Mouse (Mus musculus): Measurements from ENCODE around the gene Tmem59l. TPM values are rescaled to one million over a fixed set of nuclear protein-coding genes. Genes with fewer than 3 reads are reported as not detected.

Tmem59l gene
- polyA plus RNA-seq, 1 experiment: 62.6 TPM

DNA sequence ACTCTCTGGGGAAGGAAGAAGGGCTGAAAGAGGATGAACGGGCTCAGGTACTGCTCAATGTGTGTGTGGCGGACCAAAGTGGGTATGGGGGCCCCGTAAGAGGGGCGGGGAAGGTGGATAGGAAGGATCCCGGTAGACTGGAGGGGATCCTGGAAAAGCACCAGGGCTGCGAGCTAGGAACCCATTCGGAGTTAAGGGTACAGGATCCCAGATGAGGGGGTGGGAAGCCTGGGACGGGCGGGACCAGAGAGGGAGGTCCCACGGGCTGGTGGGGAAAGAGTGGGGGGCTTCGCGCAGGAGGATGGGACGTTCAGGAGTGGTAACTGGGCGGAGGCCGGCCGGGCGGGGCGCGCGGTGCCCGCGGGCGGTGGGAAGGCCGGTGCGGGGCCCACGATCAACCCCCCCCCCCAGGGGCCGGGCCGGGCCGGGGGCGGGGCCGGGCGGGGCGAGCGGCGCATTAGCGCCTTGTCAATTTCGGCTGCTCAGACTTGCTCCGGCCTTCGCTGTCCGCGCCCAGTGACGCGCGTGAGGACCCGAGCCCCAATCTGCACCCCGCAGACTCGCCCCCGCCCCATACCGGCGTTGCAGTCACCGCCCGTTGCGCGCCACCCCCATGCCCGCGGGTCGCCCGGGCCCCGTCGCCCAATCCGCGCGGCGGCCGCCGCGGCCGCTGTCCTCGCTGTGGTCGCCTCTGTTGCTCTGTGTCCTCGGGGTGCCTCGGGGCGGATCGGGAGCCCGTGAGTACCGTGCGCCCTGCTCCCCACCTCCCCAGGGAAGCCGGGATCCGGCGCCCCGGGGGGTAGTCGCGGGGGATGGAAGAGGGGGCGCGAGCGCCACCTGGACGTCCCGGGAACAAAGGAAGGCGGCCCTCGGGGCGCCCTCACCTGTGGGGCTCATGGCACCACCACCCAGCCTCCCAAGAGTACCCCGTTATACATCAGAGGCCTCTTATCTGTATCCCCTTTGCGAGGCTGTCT is 5.8 kb upstream of the Tmem59l start, which contains the start of gene Crlf1:
Gene Crlf1 (plus strand): TSS at position 495 of the 977 bp plus-strand sequence.
- Histone ChIP-seq H3K27me3 (ENCODE audit: control insufficient read depth, insufficient read depth, low read length) (peaks cover 3% of the 10 kb centered on the region), H3K27ac (ENCODE audit: control insufficient read depth, insufficient read depth, low read depth, low read length) (no peak within 1 kb of the TSS), H3K4me3 (ENCODE audit: control insufficient read depth, low read depth, low read length) (peak within 1 kb of the TSS; percentile 54), H3K4me1 (ENCODE audit: control insufficient read depth, insufficient read depth, low read length) (peaks cover 52% of the 10 kb centered on the region), H3K36me3 (ENCODE audit: control insufficient read depth, insufficient read depth, low read length) (no peaks in the 10 kb centered on the region)
- TF ChIP-seq POLR2A (IDR thresholded peaks at IDR 0.05; ENCODE audit: control insufficient read depth, low read depth, low read length): no peak
- no peak for TF ChIP-seq CTCF (IDR thresholded peaks at IDR 0.05; ENCODE audit: control insufficient read depth, insufficient read depth, insufficient replicate concordance, low read depth, low read length)

DNA sequence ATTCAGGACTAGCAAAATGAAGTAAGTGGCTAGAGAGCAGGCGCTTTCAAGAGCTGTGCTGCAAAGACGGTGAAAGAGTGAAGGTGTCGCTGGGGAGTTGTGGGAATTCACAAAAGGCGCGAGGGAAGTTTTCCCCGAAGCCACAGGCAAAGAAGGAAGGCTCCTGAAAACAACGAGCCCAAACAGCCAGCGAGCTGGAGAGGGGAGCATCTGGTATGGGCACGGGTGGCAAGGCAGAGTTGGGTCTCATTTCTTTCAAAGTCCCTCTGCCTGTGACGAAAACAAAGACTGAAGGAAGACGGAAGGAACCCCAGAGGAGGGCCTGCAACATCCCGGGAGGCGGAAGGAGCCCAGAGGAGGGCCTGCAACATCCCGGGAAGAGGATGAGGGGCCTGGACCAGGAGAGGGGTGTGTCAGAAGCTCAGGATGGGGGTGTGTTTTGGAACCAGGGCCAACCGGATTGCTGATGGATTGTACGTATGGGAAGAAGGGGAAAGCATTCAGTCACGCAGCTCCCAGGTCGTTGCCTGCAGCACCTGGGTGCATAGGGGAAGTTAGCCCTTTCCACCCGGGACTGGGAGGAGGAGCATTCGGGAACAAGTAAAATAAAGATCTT is 3.8 kb upstream of the Tmem59l start:
- Histone ChIP-seq H3K27me3 (ENCODE audit: control insufficient read depth, insufficient read depth, low read length) (peaks cover 3% of the 10 kb centered on the region), H3K36me3 (ENCODE audit: control insufficient read depth, insufficient read depth, low read length) (no peaks in the 10 kb centered on the region), H3K4me3 (ENCODE audit: control insufficient read depth, low read depth, low read length) (peak overlapping the region; percentile 54), H3K4me1 (ENCODE audit: control insufficient read depth, insufficient read depth, low read length) (peaks cover 62% of the 10 kb centered on the region), H3K27ac (ENCODE audit: control insufficient read depth, insufficient read depth, low read depth, low read length) (no peak overlapping the region; the same call in 1 of the 2 replicates)
- TF ChIP-seq POLR2A (IDR thresholded peaks at IDR 0.05; ENCODE audit: control insufficient read depth, low read depth, low read length) (no peak), CTCF (IDR thresholded peaks at IDR 0.05; ENCODE audit: control insufficient read depth, insufficient read depth, insufficient replicate concordance, low read depth, low read length) (no peak)

DNA sequence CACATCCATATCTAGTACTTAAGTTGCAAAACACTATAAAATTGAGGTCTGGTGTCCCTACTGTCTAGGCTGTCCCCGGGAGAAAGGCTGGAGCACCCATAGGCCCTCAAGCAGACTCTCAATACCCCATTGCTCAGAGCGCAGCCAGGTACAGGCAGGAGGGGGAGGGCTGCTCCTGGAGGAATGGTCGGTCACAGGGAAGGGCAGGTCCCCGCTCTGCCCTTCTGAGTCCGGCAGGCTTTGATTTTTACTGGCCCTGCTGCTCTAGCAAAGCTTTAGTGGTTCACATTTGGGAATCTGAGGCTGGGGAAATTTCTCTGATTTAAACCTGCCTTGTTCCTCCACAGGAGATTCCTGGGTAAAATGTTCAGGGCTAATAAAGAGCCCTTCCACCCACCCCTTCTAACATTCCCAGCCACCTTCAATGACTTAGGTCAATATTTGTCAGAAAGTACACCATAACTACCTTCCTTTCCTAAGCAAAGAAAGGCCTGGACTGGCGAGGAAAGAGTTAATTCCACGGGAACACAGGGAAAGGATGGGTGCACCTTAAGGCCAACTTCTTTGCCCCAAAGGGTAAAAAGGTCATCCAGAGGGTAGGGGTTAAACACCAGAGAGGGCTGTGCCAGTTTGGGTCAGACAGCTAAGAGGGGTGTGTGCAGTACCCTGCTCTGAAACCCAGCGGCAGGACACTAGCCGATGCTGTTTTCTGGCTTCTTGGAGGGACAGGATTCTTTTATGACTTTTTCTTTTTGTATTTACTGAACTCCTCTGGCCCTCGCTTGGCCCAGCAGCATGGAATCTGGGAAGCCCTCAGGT is 3.1 kb upstream of the Tmem59l start:
- Histone ChIP-seq H3K4me1 (ENCODE audit: control insufficient read depth, insufficient read depth, low read length) (peaks cover 59% of the 10 kb centered on the region), H3K27ac (ENCODE audit: control insufficient read depth, insufficient read depth, low read depth, low read length) (no peak overlapping the region), H3K36me3 (ENCODE audit: control insufficient read depth, insufficient read depth, low read length) (no peaks in the 10 kb centered on the region), H3K4me3 (ENCODE audit: control insufficient read depth, low read depth, low read length) (peak overlapping the region; percentile 54), H3K27me3 (ENCODE audit: control insufficient read depth, insufficient read depth, low read length) (peaks cover 3% of the 10 kb centered on the region)
- no peak for TF ChIP-seq POLR2A (IDR thresholded peaks at IDR 0.05; ENCODE audit: control insufficient read depth, low read depth, low read length)
- no peak for TF ChIP-seq CTCF (IDR thresholded peaks at IDR 0.05; ENCODE audit: control insufficient read depth, insufficient read depth, insufficient replicate concordance, low read depth, low read length)

- TF ChIP-seq CTCF (IDR thresholded peaks at IDR 0.05; ENCODE audit: control insufficient read depth, insufficient read depth, insufficient replicate concordance, low read depth, low read length) (no peak), POLR2A (IDR thresholded peaks at IDR 0.05; ENCODE audit: control insufficient read depth, low read depth, low read length) (no peak)
- H3K4me1 ChIP-seq (ENCODE audit: control insufficient read depth, insufficient read depth, low read length): peaks cover 52% of the 10 kb centered on the region
- no peak overlapping the region for H3K27ac ChIP-seq (ENCODE audit: control insufficient read depth, insufficient read depth, low read depth, low read length)
- peak overlapping the region; percentile 83 for H3K4me3 ChIP-seq (ENCODE audit: control insufficient read depth, low read depth, low read length)
- H3K36me3 ChIP-seq (ENCODE audit: control insufficient read depth, insufficient read depth, low read length): no peaks in the 10 kb centered on the region
- peaks cover 3% of the 10 kb centered on the region for H3K27me3 ChIP-seq (ENCODE audit: control insufficient read depth, insufficient read depth, low read length)
These were observed 2.4 kb upstream of the Tmem59l start for GRCm38 (mm10) chr8:70489576-70489975.

GRCm38 (mm10) chr8:70488931-70489470 is 1.8 kb upstream of the Tmem59l start:
- H3K4me1 ChIP-seq (ENCODE audit: control insufficient read depth, insufficient read depth, low read length): peaks cover 51% of the 10 kb centered on the region
- H3K36me3 ChIP-seq (ENCODE audit: control insufficient read depth, insufficient read depth, low read length): no peaks in the 10 kb centered on the region
- H3K27ac ChIP-seq (ENCODE audit: control insufficient read depth, insufficient read depth, low read depth, low read length): peak overlapping the region; percentile 14
- peak overlapping the region; percentile 83 for H3K4me3 ChIP-seq (ENCODE audit: control insufficient read depth, low read depth, low read length)
- TF ChIP-seq CTCF (IDR thresholded peaks at IDR 0.05; ENCODE audit: control insufficient read depth, insufficient read depth, insufficient replicate concordance, low read depth, low read length): no peak
- TF ChIP-seq POLR2A (IDR thresholded peaks at IDR 0.05; ENCODE audit: control insufficient read depth, low read depth, low read length): no peak; the same call in 1 of the 2 replicates
- H3K27me3 ChIP-seq (ENCODE audit: control insufficient read depth, insufficient read depth, low read length): peaks cover 3% of the 10 kb centered on the region

DNA sequence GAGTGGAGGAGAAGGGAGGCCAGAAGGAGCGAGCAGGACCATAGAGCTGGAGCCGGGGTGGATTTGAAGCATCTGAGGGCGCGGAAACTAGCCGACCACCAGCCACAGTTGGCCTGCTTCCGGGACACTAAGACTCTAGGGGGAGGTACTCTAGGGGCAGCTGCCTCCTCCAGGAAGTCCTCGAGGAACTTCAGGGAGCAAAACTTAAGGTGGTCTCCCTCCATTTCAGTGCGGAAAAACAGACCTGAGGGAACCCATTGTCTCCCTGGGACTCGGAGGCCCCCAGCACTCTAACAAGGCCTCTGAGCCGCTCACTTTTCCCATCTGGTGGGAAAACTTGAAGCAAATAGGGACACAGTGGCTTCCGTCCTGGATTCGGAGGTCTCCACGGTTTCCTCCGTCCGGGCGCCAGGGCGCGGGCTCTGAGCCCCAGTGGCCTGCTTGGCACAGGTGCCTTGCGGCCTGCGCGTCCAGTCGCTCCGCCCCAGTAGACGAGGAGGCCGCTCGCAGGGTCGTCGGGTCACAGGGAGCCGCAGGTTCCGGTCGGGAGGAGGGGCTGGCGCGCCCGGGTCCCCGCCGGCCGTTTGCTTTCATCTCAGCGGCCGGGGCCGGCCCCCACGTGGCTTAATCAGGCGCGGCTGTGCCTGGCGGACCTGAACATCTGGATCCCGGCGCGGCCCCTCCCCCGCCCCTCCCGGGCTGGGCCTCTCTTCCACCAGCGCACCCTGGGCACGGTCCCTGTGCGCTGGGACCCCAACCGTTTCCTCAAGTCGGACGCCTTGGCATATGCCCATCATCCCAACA is 1.0 kb upstream of the Tmem59l start:
- peaks cover 46% of the 10 kb centered on the region for H3K4me1 ChIP-seq (ENCODE audit: control insufficient read depth, insufficient read depth, low read length)
- no peak; the same call in 1 of the 2 replicates for TF ChIP-seq POLR2A (IDR thresholded peaks at IDR 0.05; ENCODE audit: control insufficient read depth, low read depth, low read length)
- TF ChIP-seq CTCF (IDR thresholded peaks at IDR 0.05; ENCODE audit: control insufficient read depth, insufficient read depth, insufficient replicate concordance, low read depth, low read length): no peak
- peak overlapping the region; percentile 86 for H3K27ac ChIP-seq (ENCODE audit: control insufficient read depth, insufficient read depth, low read depth, low read length)
- H3K27me3 ChIP-seq (ENCODE audit: control insufficient read depth, insufficient read depth, low read length): peaks cover 3% of the 10 kb centered on the region
- no peaks in the 10 kb centered on the region for H3K36me3 ChIP-seq (ENCODE audit: control insufficient read depth, insufficient read depth, low read length)
- H3K4me3 ChIP-seq (ENCODE audit: control insufficient read depth, low read depth, low read length): peak overlapping the region; percentile 83

Data from testis, adult 2 months (tissue).